In the genomic region with DNA sequence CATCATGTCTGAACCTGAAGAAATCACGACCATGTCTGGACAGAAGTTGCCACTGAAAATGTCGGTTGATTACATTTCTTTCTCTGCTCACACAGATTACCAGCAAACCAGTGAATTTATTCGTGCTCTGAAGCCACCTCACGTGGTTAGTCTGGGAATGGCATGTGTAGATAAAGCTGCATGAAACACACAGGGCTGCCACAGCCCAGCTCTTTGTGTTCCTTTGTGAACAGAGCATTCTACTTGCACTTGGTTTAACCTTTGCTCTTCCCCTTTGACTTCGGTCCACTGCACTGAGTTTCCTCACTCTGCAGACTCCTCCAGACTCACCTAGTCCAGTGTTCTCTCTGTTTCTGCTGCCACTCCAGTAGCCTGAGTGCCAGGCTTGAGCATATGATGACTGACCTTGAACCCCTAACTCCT, we compare ENCODE assay signal across 17 mouse cellular contexts. TPM values are rescaled to one million over a fixed set of nuclear protein-coding genes. Genes with fewer than 3 reads are reported as not detected.
DNase-seq lines count a peak whose midpoint lies in the region; ATAC-seq lines count a peak whose summit lies in the region.
"Had no signal": no experiment of that assay in that cellular context is flagged by ENCODE, and none has a peak within 500 bp of the region (broad histone marks: within the 10 kb centered on the region; RNA-seq: fewer than 3 reads in every experiment).

No protein-coding gene starts in this region.

- no peaks in the 10 kb centered on the region for H3K4me1 ChIP-seq in intestine, embryonic 16.5 days (ENCODE audit: control insufficient read depth, insufficient read depth, low read length)
- H3K4me1 ChIP-seq: embryonic facial prominence, embryonic 15.5 days; forebrain, embryonic 15.5 days had no signal

- peaks cover 23% of the 10 kb centered on the region for H3K36me3 ChIP-seq in intestine, embryonic 16.5 days (ENCODE audit: control insufficient read depth, insufficient read depth, low read length)

- H3K4me3 ChIP-seq in intestine, embryonic 16.5 days (ENCODE audit: low read length): no peak overlapping the region
- H3K4me3 ChIP-seq: embryonic facial prominence, embryonic 15.5 days; forebrain, embryonic 15.5 days; megakaryocyte, embryonic 14.5 days; myocyte had no signal

- H3K9ac ChIP-seq in intestine, embryonic 16.5 days (ENCODE audit: low read depth, low read length): no peak overlapping the region
- H3K9ac ChIP-seq: embryonic facial prominence, embryonic 15.5 days; forebrain, embryonic 15.5 days; lung, embryonic 14.5 days had no signal

- peak overlapping the region; percentile 16; the same call in 1 of the 2 replicates for H3K27ac ChIP-seq in intestine, embryonic 16.5 days (ENCODE audit: low read length)
- H3K27ac ChIP-seq: embryonic facial prominence, embryonic 15.5 days; forebrain, embryonic 15.5 days had no signal

- no peaks in the 10 kb centered on the region for H3K27me3 ChIP-seq in intestine, embryonic 16.5 days (replicated peaks; ENCODE audit: control insufficient read depth, insufficient read depth, low read length)
- H3K27me3 ChIP-seq: CH12.LX; embryonic facial prominence, embryonic 15.5 days; forebrain, embryonic 15.5 days; megakaryocyte, embryonic 14.5 days had no signal

- peak; percentile 83 for ATAC-seq in intestine, embryonic 16.5 days
- ATAC-seq in megakaryocyte-erythroid progenitor cell, adult 5-6 weeks (replicated peaks; ENCODE audit: low FRiP score, low TSS enrichment, poor library complexity, severe bottlenecking): peak; percentile 96
- ATAC-seq: forebrain, embryonic 15.5 days had no signal

- peak; percentile 31 for DNase-seq in R1 (ENCODE audit: low read depth, low spot score)
- DNase-seq in kidney, postnatal 25 days: peak; percentile 62 to 86
- DNase-seq in right cerebral cortex, adult 18-20 months: no peak
- no peak for DNase-seq in gastrocnemius, postnatal 4 days (ENCODE audit: low spot score in 2 of 2)
- DNase-seq in adrenal gland, adult 2 months: no peak
- DNase-seq: adrenal gland, postnatal 10 days; cerebellum, postnatal 25 days; gastrocnemius, postnatal 36 days; lung, embryonic 14.5 days; thymus, postnatal 4 days had no signal

- WGBS in intestine, embryonic 16.5 days: 47% methylated on average over 5 of the region's 5 CpGs

- no peak overlapping the region for H3K4me2 ChIP-seq in intestine, embryonic 16.5 days (ENCODE audit: low read depth, low read length)
- H3K4me2 ChIP-seq: embryonic facial prominence, embryonic 15.5 days; forebrain, embryonic 15.5 days; lung, embryonic 14.5 days had no signal

- no peaks in the 10 kb centered on the region for H3K9me3 ChIP-seq in intestine, embryonic 16.5 days (ENCODE audit: control insufficient read depth, low read length)
- H3K9me3 ChIP-seq: embryonic facial prominence, embryonic 15.5 days; forebrain, embryonic 15.5 days; megakaryocyte, embryonic 14.5 days had no signal

RNA-seq across cellular contexts. Expression of gene Iah1, which starts 13.8 kb away (rescaled TPM):
- polyA plus RNA-seq in intestine, embryonic 16.5 days (2015; fragmentation: Nextera tagmentation; extraction: Ambion mirVana): 82.5 and 92.3 TPM in 2 replicates
- total RNA-seq in megakaryocyte-erythroid progenitor cell, adult 5-6 weeks (2014; fragmentation: Nextera tagmentation): 38.0 and 40.6 TPM in 2 replicates
- total RNA-seq in megakaryocyte-erythroid progenitor cell, adult 5-6 weeks (2017): 20.5 and 40.9 TPM in 2 replicates
- 10 to 100 TPM; 14.6 to 17.2 TPM for total RNA-seq in gastrocnemius, postnatal 4 days (2021)
- 10 to 100 TPM; 61.2 to 65.0 TPM for total RNA-seq in adrenal gland, adult 2 months (2021)
- polyA plus RNA-seq in adrenal gland, adult 2 months (2012; rRNA removed): 68.7 and 108 TPM in 2 replicates

RNA-seq across cellular contexts. Expression of gene Itgb1bp1, which starts 16.3 kb away (rescaled TPM):
- polyA plus RNA-seq in intestine, embryonic 16.5 days (2015; fragmentation: Nextera tagmentation; extraction: Ambion mirVana): 40.1 and 42.5 TPM in 2 replicates
- total RNA-seq in megakaryocyte-erythroid progenitor cell, adult 5-6 weeks (2014; fragmentation: Nextera tagmentation): 30.4 and 38.6 TPM in 2 replicates
- 17.6 and 20.4 TPM in 2 replicates for total RNA-seq in megakaryocyte-erythroid progenitor cell, adult 5-6 weeks (2017)
- 10 to 100 TPM; 37.0 to 37.3 TPM for total RNA-seq in gastrocnemius, postnatal 4 days (2021)
- 10 to 100 TPM; 82.2 to 97.0 TPM for total RNA-seq in adrenal gland, adult 2 months (2021)
- polyA plus RNA-seq in adrenal gland, adult 2 months (2012; rRNA removed): 12.6 and 18.8 TPM in 2 replicates

RNA-seq across cellular contexts. Expression of gene Cpsf3, which starts 17.2 kb away (rescaled TPM):
- 94.2 and 105 TPM in 2 replicates for polyA plus RNA-seq in intestine, embryonic 16.5 days (2015; fragmentation: Nextera tagmentation; extraction: Ambion mirVana)
- 126 and 154 TPM in 2 replicates for total RNA-seq in megakaryocyte-erythroid progenitor cell, adult 5-6 weeks (2014; fragmentation: Nextera tagmentation)
- total RNA-seq in megakaryocyte-erythroid progenitor cell, adult 5-6 weeks (2017): 105 and 107 TPM in 2 replicates
- total RNA-seq in gastrocnemius, postnatal 4 days (2021): 10 to 100 TPM; 38.9 to 43.3 TPM
- total RNA-seq in adrenal gland, adult 2 months (2021): 10 to 100 TPM; 63.9 to 67.1 TPM
- 12.9 and 21.2 TPM in 2 replicates for polyA plus RNA-seq in adrenal gland, adult 2 months (2012; rRNA removed)

Comparison
In these comparisons a context has a peak if more than half of its experiments do, and no peak if none do; other contexts are left out.
1. DNase-seq: peak in R1 (single experiment) and kidney, postnatal 25 days (2 of 2); none in right cerebral cortex, adult 18-20 months (single experiment), gastrocnemius, postnatal 4 days (0 of 2) and adrenal gland, adult 2 months (single experiment).